Mouse (Mus musculus) G1E-ER4 (cell line): Measurements from ENCODE around the gene Bmt2. TPM values are rescaled to one million over a fixed set of nuclear protein-coding genes. Genes with fewer than 3 reads are reported as not detected.

ENCODE experiments used
- GATA1 ChIP-seq: IDR thresholded peaks from one replicate; pipeline ENCODE4 v1.8.0; 2012; ENCODE audit warnings: low read length, inconsistent platforms
- polyA plus RNA-seq: library from polyadenylated mRNA; stranded (reverse); fragments of >175 nt; gene quantifications from 2 replicates; pipeline ENCODE4 v1.2.3, GENCODE M21; 2012

Bmt2 gene
- polyA plus RNA-seq, 1 experiment: 4.3 TPM

GRCm38 (mm10) chr6:13601587-13601986, 76.2 kb downstream of the Bmt2 start:
- TF ChIP-seq GATA1: no peak

GRCm38 (mm10) chr6:13598239-13598923, 79.4 kb downstream of the Bmt2 start:
- no peak for TF ChIP-seq GATA1

- TF ChIP-seq GATA1: no peak
These were observed 84.9 kb downstream of the Bmt2 start for GRCm38 (mm10) chr6:13592729-13593345.

GRCm38 (mm10) chr6:13586560-13586959, 91.2 kb downstream of the Bmt2 start:
- TF ChIP-seq GATA1: no peak

- no peak for TF ChIP-seq GATA1
These were observed 91.6 kb downstream of the Bmt2 start for GRCm38 (mm10) chr6:13586154-13586553.

- no peak for TF ChIP-seq GATA1
These were observed 93.0 kb downstream of the Bmt2 start for GRCm38 (mm10) chr6:13584788-13585187.

GRCm38 (mm10) chr6:13582075-13582474, 95.7 kb downstream of the Bmt2 start:
- no peak for TF ChIP-seq GATA1

Other genes with a start within 250 kb of the Bmt2 start
- 12.8 and 13.4 TPM in 2 replicates for gene Tmem168, start 69.9 kb downstream of the Bmt2 start, polyA plus RNA-seq
- gene Gpr85, start 162.0 kb upstream of the Bmt2 start, polyA plus RNA-seq: not detected in 2 replicates
- gene 2610001J05Rik, start 193.6 kb upstream of the Bmt2 start, polyA plus RNA-seq: 23.4 and 36.8 TPM in 2 replicates